Mouse (Mus musculus): ENCODE measurements around the gene Fndc5.

GRCm38 (mm10) chr4:129120520-129121445 lies 16.0 kb upstream of the Fndc5 start:
- TF ChIP-seq FLI1 (IDR thresholded peaks at IDR 0.05; ENCODE audit: low read length), result no peak
- TF ChIP-seq GATA1 (IDR thresholded peaks at IDR 0.05; ENCODE audit: borderline replicate concordance, low read length), result no peak

All from megakaryocyte, embryonic 14.5 days (primary cell).